Mouse (Mus musculus) left cerebral cortex, postnatal 14 days (tissue): ENCODE measurements at regions not wholly inside any gene's neighbourhood (a gene's known extent, or its start where the extent isn't known, plus 50 kb on each side); places are given as distances from the start of the nearest gene placed in this dataset.

ENCODE experiments used
- DNase-seq, 2 experiments: peaks; one replicate each; pipeline ENCODE4 v3.0.0; 2021 to 2022; ENCODE audit warnings: low spot score in 2 of 2, mixed read lengths in 1 of 2
- intact Hi-C: fragments of 180-260 bp; cut with DNase I; formaldehyde crosslinking; loops from one replicate; pipeline ENCODE4 v1.15.1; 2025

DNA sequence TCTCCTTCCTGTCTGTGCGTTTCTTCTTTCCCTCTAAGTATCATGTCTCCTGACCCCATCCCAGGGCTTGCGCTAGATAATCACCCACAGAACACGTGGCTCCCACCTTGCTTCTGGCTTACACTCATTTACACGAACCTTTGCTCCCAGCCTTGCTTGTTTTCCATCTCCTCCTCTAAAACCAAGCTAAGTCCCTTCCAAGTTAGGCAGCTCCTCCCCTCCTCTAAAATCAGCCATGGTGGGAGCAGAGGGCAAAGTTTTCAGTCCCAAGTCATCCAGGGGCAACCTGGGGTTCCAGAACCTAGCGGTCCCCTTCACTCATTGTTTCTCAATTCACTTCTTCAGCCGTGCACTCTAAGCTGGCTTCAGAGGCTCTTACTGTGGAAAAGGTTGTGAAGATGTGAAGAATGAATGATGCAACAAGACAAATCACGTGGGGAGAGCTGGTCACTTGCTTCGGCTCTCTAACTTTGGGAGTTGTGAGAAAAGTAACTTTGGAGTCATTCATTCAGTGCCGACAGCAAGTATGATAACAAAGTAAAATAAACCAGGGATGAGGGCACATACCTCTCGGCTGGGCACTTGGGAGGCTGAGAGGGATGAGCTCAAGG is 179.9 kb upstream of the Rreb1 start:
- intact Hi-C loops: no loop called here
- DNase-seq: no peak

DNA sequence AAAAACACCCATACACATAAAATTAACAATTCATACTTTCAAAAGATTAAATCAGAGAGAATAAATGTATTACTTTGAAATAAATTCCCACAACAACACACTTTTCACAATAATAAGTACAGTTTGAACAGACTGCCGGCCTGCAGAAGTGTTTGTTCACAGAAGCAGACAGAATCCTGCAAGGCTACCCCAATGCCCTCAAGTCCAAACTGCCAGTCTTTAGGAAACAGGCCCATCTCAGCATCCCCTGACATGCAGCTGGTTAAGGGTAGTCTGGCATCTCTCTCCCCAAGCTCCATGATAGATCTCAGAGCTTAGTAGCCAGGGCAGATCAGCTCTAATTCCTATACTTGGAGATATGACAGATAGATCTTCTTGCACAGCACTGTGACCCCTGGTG is 178.5 kb upstream of the Rreb1 start:
- intact Hi-C loops: no loop called here
- no peak for DNase-seq

- no peak for DNase-seq
- intact Hi-C loops: no loop called here
Measured at GRCm38 (mm10) chr13:37600172-37600571, 178.0 kb upstream of the Rreb1 start.

DNA sequence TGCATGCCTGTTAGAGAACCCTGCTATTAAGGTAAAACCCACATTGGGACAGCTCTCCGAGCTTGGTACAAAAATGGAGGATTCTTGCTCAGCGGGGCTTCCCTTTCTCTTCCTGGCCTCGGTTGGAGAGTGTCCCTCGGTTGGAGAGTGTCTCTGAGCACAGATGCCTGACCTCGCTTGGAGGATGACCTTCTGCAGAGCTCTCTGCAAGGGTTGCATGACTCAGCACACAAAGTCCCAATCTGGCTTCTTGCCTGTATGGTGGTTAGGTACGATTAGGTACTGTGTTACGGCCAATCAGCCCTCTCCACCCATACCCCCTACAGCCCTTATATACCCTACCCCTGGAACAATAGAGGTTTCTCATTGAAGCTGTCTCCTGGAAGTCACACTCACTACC is 177.1 kb upstream of the Rreb1 start:
- intact Hi-C loops: no loop called here
- no peak for DNase-seq

DNA sequence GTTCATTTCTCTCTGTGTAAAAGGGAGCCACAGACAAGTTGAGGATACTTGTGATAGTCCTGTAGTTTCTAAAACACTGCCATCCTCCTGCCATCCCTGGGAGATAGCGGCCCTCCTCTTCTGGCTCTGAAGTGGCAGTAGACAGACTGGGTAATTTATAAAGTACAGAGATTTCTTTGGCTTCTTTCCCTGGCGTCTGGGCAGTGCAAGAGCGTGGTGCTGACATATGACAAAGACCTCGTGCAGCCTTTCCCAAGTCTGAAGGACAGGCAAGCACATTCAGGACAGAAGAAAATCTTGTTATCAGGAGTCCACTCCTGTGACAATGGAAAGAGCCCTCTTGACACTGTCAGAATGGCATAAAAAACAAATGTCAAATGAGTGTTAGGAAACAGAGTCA is 175.9 kb upstream of the Rreb1 start:
- DNase-seq: no peak
- intact Hi-C loops: no loop called here

- DNase-seq: no peak
- intact Hi-C loops: no loop called here
Measured at GRCm38 (mm10) chr13:37603226-37603994, 174.8 kb upstream of the Rreb1 start.

GRCm38 (mm10) chr13:37606250-37606649 is 171.9 kb upstream of the Rreb1 start:
- DNase-seq: no peak
- intact Hi-C loops: no loop called here

- peak in 1 of 2 experiments; percentile 29 for DNase-seq
Measured at GRCm38 (mm10) chr13:37609085-37609484, 169.1 kb upstream of the Rreb1 start.

DNA sequence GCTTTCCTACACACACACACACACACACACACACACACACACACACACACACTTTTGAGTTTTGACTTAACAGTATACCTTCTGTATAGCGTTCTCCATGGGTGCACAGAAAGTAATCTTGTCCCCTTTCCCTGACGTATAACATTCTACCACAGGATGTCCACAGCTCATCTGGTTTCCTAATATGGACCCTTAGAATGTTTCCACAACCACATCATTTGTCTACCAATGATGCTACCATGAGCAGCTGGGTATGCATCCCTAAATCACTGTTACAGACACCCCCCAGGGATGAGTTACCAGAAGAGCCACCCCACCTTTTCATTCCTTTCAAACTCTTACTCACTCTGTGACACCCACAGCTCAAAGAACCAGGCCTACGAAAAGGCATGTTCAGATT is 166.8 kb upstream of the Rreb1 start:
- DNase-seq: no peak
- intact Hi-C loops: no loop called here

More at GRCm38 (mm10) chr13:37609085-37609484, 169.1 kb upstream of the Rreb1 start:
- intact Hi-C loops: no loop called here

DNA sequence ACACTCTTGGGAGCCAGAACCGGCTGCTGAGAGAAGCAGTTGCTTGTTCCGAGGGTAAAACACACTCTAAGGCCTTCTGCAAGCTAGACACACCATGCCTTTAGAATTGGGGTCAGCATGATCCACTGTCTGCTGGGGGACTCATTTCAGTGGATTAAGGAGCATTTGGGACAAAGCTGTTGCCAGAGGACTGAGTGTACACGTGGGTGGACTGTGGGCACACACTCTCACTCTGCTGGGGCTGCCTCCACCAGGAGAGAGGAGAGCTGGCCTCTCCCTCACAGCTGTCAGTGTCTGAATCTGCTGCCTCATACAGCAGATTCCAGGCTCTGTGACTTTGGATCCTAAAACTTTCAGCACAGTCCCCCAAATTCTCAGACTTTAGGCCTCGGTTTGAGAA is 161.2 kb upstream of the Rreb1 start:
- intact Hi-C loops: loop anchor here (5.0 kb wide), 1 partner anchor 75 kb away; no protein-coding TSS in a partner anchor
- DNase-seq: peak in 1 of 2 experiments; percentile 38

- intact Hi-C loops: loop anchor here (5.0 kb wide), 1 partner anchor 78 kb away; no protein-coding TSS in a partner anchor
- peak; percentile 31 to 34 for DNase-seq
Measured at GRCm38 (mm10) chr13:37619841-37620725, 158.1 kb upstream of the Rreb1 start.

DNA sequence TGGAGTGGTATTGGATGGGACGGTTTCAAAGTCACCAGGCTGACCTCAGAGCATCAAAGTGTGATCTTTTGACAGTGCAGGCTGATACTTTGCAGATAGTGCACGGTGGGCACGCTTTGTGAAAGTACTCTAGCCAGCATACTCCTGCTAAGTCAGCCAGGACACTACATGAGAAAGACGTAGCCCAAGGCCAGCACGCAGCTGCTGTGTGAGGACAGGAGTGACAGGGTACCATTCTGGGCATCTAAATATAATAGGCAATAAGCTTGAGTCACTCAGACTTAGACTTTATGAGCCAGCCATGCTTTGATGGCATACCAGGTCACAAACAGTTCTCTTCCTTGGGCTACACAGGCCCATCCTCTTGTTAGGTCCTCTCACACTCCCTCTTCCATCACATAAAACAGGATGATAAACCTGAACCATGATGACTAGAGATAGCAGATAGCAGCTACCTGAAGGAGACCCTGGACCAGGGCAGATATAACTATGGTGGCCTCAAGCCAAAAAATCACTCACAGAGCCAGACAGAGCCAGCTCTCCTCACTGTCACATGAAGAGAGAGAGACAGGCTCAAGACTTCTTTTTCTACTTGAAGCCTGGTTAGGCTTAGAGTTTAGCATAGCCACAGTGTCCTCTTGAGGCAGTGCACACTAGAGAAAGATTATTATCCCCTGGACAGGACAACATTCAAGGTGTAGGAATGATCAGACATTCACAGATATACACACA is 156.7 kb upstream of the Rreb1 start:
- intact Hi-C loops: no loop called here
- DNase-seq: no peak

GRCm38 (mm10) chr13:37622366-37623088 is 155.7 kb upstream of the Rreb1 start:
- intact Hi-C loops: no loop called here
- no peak for DNase-seq

DNA sequence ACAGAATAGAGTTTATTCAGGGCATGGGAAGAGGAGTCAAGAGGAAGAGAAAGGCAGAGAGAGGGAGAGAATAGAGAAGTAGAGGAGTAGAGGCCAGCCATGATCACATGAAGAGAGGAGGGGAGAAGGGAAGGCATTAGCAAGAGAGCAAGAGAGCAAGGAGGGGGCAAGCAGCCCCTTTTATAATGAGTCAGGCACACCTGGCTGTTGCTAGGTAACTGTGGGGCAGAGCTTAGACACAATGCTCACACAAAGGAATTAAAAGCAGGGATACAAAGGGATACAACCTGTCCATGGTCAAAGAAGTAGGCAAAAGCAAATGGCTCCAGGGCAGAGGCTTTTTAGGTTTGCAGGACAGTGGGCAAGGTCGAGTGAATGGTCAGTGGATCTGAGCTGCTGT is 153.5 kb upstream of the Rreb1 start:
- intact Hi-C loops: no loop called here
- DNase-seq: no peak

GRCm38 (mm10) chr13:37625532-37626235 is 152.5 kb upstream of the Rreb1 start:
- DNase-seq: no peak
- intact Hi-C loops: no loop called here

DNA sequence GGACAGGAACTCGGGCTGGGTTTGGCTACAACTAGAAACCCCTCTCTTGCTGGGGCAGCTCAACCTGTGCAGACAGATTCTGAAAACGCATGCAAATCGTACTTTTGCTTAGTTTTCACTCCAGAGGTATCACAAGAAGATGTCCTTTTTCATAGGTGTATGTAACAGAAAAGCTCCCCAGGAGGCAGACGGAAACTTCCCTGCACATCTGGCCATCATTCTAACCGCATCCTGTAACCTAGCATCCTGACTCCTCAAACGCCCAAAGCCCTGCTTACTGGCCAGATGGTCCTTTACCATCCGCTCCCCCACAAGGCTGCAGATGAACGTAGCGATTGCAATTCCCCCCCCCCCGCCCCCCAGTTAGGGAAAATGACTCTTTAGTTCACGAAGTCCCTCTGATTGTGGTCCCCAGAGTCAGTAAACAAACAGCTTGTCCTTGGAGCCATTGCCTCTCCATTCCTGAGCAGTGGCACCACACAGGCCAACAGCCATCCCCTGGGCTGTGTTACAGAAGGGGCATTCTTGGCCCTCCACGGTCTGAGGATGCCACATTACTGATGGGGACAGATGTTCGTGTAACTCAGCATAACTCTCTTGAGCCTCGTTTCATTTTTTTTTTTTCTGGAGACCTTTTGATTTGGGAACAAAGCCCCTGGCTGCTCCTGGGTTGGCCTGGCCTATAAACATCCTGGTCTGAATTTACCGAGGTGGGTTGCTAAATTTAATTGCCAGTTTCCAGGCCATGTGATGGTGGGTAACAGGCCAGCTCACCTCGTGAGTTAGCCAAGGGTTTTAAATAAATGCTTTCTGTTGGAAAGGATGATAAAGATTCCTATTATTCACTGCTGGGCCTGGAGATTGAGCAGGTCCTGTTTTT is 149.6 kb upstream of the Rreb1 start:
- DNase-seq: no peak
- intact Hi-C loops: no loop called here

DNA sequence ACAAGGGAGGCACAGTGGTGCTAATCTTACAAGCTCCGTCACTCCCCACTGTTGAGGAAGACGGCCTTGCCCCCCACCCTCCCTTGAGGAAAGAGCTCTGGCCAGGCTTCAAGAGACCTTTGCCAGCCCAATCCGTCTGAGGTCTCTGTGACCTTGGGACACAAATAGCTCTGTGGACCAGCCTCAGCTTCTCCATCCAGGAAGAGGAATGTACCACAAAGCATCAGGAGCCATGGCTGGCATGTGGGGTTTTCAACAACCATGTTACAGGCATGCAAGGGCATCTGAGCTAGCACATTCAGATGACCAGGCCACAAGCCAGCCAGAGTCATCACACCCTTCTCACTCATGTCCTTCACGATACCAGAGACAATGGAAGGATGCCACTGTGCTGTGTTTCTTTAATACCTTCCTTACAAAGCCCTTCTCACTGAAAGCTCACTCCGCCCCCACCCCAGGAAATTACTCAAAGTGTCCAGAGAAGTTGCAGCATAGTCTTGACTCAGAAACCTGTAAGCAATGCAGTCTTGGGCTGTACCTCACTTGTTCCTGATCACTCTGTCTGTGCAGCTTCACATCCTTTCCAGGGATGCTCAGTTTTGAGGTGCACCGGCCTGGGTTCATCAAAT is 148.8 kb upstream of the Rreb1 start:
- DNase-seq: no peak
- intact Hi-C loops: no loop called here
